Mouse (Mus musculus) stomach, embryonic 15.5 days (tissue): ENCODE measurements at regions not wholly inside any gene's neighbourhood (a gene's known extent, or its start where the extent isn't known, plus 50 kb on each side); places are given as distances from the start of the nearest gene placed in this dataset.

Experiments
- ATAC-seq: fragments of 200-750 bp; cut with Nextera tagmentation; 2 replicates; pipeline ENCODE4 v1.8.0; 2017; ENCODE audit warnings: low read depth, moderate number of reproducible peaks, moderate TSS enrichment; ENCODE audit not compliant: insufficient read depth, low FRiP score
- H3K27ac ChIP-seq: fragments of 300-500 bp; sonication (generic); 2 replicates; pipeline ENCODE4 v1.5.1; 2015; ENCODE audit warnings: mild to moderate bottlenecking, inconsistent platforms
- H3K27me3 ChIP-seq: fragments of 300-500 bp; sonication (generic); replicated peaks from 2 replicates; pipeline ENCODE4 v1.6.1; 2015; ENCODE audit warnings: inconsistent platforms
- H3K36me3 ChIP-seq: fragments of 300-500 bp; sonication (generic); 2 replicates; pipeline ENCODE4 v1.6.1; 2015; ENCODE audit warnings: inconsistent platforms
- H3K4me1 ChIP-seq: fragments of 300-500 bp; sonication (generic); 2 replicates; pipeline ENCODE4 v1.6.1; 2015; ENCODE audit warnings: inconsistent platforms
- H3K4me2 ChIP-seq: fragments of 300-500 bp; sonication (generic); 2 replicates; pipeline ENCODE4 v1.6.1; 2015; ENCODE audit warnings: mild to moderate bottlenecking, inconsistent platforms
- H3K4me3 ChIP-seq: fragments of 300-500 bp; sonication (generic); replicated peaks from 2 replicates; pipeline ENCODE4 v1.5.1; 2015; ENCODE audit warnings: inconsistent platforms
- H3K9ac ChIP-seq: fragments of 300-500 bp; sonication (generic); 2 replicates; pipeline ENCODE4 v1.6.1; 2015; ENCODE audit warnings: inconsistent platforms
- H3K9me3 ChIP-seq: fragments of 300-500 bp; sonication (generic); 2 replicates; pipeline ENCODE4 v1.6.1; 2016; ENCODE audit warnings: inconsistent platforms
- WGBS: fragments of 180-500 bp; shearing (Covaris S2); methylation state at CpG from one replicate; pipeline ENCODE4 v1.1.7; 2015; 5-methylcytosine and 5-hydroxymethylcytosine counted together

- 51% methylated on average over 5 of the region's 5 CpGs for WGBS
- no peak overlapping the region for H3K4me2 ChIP-seq
- no peak overlapping the region for H3K27ac ChIP-seq
- no peaks in the 10 kb centered on the region for H3K4me1 ChIP-seq
- ATAC-seq = no peak
- H3K9ac ChIP-seq = no peak overlapping the region
- H3K9me3 ChIP-seq = no peaks in the 10 kb centered on the region
- H3K4me3 ChIP-seq = no peak overlapping the region
- no peaks in the 10 kb centered on the region for H3K27me3 ChIP-seq
- H3K36me3 ChIP-seq = no peaks in the 10 kb centered on the region
Observed at GRCm38 (mm10) chr10:41018888-41019287, 53.2 kb downstream of the Gpr6 start.

GRCm38 (mm10) chr10:41016547-41016946 lies 55.5 kb downstream of the Gpr6 start:
- Histone ChIP-seq H3K36me3 (no peaks in the 10 kb centered on the region), H3K4me3 (no peak overlapping the region), H3K27ac (no peak overlapping the region), H3K9ac (no peak overlapping the region), H3K4me1 (no peaks in the 10 kb centered on the region), H3K27me3 (no peaks in the 10 kb centered on the region), H3K9me3 (no peaks in the 10 kb centered on the region), H3K4me2 (no peak overlapping the region)
- ATAC-seq = no peak
- WGBS = 37% methylated on average over 7 of the region's 7 CpGs

GRCm38 (mm10) chr10:41015654-41016053 lies 56.4 kb downstream of the Gpr6 start:
- Histone ChIP-seq H3K27me3 (no peaks in the 10 kb centered on the region), H3K9me3 (no peaks in the 10 kb centered on the region), H3K4me3 (no peak overlapping the region), H3K9ac (no peak overlapping the region), H3K27ac (no peak overlapping the region), H3K4me2 (no peak overlapping the region), H3K4me1 (no peaks in the 10 kb centered on the region), H3K36me3 (no peaks in the 10 kb centered on the region)
- 36% methylated on average over 4 of the region's 4 CpGs for WGBS
- ATAC-seq = no peak

- WGBS = 81% methylated on average over 2 of the region's 2 CpGs
- H3K9ac ChIP-seq = no peak overlapping the region
- H3K36me3 ChIP-seq = no peaks in the 10 kb centered on the region
- H3K27me3 ChIP-seq = no peaks in the 10 kb centered on the region
- H3K9me3 ChIP-seq = no peaks in the 10 kb centered on the region
- no peaks in the 10 kb centered on the region for H3K4me1 ChIP-seq
- no peak for ATAC-seq
- H3K4me3 ChIP-seq = no peak overlapping the region
- H3K27ac ChIP-seq = no peak overlapping the region
- H3K4me2 ChIP-seq = no peak overlapping the region
Observed at GRCm38 (mm10) chr10:41010585-41010984, 61.5 kb downstream of the Gpr6 start.

DNA sequence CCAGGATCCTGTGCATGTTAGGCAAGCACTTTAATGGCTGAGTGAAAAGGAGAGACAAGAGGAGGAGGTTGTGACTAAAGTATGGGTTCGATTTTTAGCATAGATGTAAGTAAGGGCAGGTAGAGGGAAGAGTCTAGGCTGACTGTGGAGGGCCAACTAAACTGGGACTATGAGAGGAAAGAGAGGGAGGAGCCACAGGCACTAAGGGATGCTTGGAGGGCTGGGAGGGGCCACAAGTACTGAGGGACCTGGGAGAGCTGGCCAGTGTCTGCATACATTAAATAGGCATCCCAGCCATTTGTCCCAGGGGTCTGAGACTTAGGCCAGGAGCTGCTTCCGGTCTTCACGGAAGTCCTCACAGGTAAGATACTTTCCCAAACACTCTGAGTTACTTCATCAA lies 64.2 kb downstream of the Gpr6 start:
- Histone ChIP-seq H3K9me3 (no peaks in the 10 kb centered on the region), H3K27ac (no peak overlapping the region), H3K36me3 (no peaks in the 10 kb centered on the region), H3K4me1 (no peaks in the 10 kb centered on the region), H3K9ac (no peak overlapping the region), H3K27me3 (no peaks in the 10 kb centered on the region), H3K4me2 (no peak overlapping the region), H3K4me3 (no peak overlapping the region)
- ATAC-seq = no peak
- 77% methylated on average over 3 of the region's 3 CpGs for WGBS

- peak; percentile 95 for ATAC-seq
Observed at GRCm38 (mm10) chr10:41006634-41007033, 65.5 kb downstream of the Gpr6 start.

GRCm38 (mm10) chr10:41005776-41006175 lies 66.3 kb downstream of the Gpr6 start:
- WGBS = 91% methylated on average over 9 of the region's 9 CpGs
- Histone ChIP-seq H3K4me1 (no peaks in the 10 kb centered on the region), H3K4me3 (no peak overlapping the region), H3K36me3 (no peaks in the 10 kb centered on the region), H3K4me2 (no peak overlapping the region), H3K27ac (no peak overlapping the region), H3K9me3 (no peaks in the 10 kb centered on the region), H3K27me3 (no peaks in the 10 kb centered on the region), H3K9ac (no peak overlapping the region)
- ATAC-seq = no peak

More at GRCm38 (mm10) chr10:41006634-41007033, 65.5 kb downstream of the Gpr6 start:
- 75% methylated on average over 9 of the region's 9 CpGs for WGBS
- Histone ChIP-seq H3K9ac (no peak overlapping the region), H3K9me3 (no peaks in the 10 kb centered on the region), H3K27ac (no peak overlapping the region), H3K4me3 (no peak overlapping the region), H3K4me1 (no peaks in the 10 kb centered on the region), H3K27me3 (no peaks in the 10 kb centered on the region), H3K4me2 (no peak overlapping the region), H3K36me3 (no peaks in the 10 kb centered on the region)

DNA sequence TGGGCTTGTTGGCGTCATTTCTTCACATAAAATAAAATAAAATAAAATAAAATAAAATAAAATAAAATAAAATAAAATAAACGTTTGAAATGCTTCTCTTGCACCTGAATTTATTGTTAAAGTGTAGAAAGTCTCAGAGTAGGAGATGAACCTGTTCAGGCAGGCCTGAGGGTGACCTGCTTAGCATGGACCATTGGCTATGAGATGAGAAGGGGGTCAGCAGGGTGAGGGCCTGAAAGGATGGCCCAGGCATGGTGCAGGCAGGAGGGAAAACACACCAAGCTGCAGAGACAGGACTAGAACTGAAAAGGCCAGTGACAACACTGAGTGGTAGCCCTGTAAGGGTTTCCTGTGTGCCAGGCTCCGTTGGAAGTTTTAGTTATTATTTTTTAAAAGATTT lies 67.3 kb downstream of the Gpr6 start:
- whole genome bisulfite sequencing = 54% methylated on average over 3 of the region's 3 CpGs
- no peak overlapping the region for H3K27ac ChIP-seq
- no peak overlapping the region for H3K9ac ChIP-seq

DNA sequence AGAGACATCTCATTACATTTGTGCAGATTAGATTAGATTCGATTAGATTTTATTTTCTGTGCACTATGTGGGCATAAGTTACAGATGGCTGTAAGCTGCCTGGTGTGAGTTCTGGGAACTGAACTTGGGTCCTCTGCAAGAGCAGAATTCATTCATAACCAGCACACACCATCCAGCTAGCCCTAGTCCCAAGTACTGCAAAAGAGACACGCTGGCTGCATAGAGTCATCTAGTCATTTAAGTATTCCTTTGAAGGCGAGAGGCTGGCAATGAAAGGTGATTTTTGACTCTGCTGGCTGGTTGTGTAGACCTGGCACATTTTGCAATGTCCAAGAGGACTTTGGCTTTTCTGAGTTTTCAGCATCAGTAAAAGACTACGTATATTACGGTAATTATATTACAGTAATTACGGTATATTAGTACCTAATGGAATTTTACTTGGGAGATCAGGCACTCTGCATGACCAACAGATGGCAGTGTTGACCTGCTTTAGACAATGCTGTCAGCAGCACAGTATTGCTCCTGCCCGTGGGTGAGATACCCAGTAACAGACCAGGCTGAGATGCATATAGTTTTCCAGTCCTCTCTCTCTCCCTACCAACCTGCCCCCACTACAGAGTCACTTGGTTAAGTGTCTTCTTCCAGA lies 67.9 kb downstream of the Gpr6 start:
- no peaks in the 10 kb centered on the region for H3K4me1 ChIP-seq
- 27% methylated on average over 7 of the region's 7 CpGs for WGBS
- no peaks in the 10 kb centered on the region for H3K27me3 ChIP-seq
- H3K4me3 ChIP-seq = no peak overlapping the region
- H3K4me2 ChIP-seq = no peak overlapping the region
- no peak for ATAC-seq
- no peak overlapping the region for H3K27ac ChIP-seq
- H3K9me3 ChIP-seq = no peaks in the 10 kb centered on the region
- H3K36me3 ChIP-seq = no peaks in the 10 kb centered on the region
- no peak overlapping the region for H3K9ac ChIP-seq

More for the DNA sequence above, 67.3 kb downstream of the Gpr6 start:
- ATAC-seq = no peak
- Histone ChIP-seq H3K4me2 (no peak overlapping the region), H3K36me3 (no peaks in the 10 kb centered on the region), H3K4me1 (no peaks in the 10 kb centered on the region), H3K4me3 (no peak overlapping the region), H3K27me3 (no peaks in the 10 kb centered on the region), H3K9me3 (no peaks in the 10 kb centered on the region)

GRCm38 (mm10) chr10:41003197-41003596 lies 68.9 kb downstream of the Gpr6 start:
- Histone ChIP-seq H3K27me3 (no peaks in the 10 kb centered on the region), H3K4me2 (no peak overlapping the region), H3K9me3 (no peaks in the 10 kb centered on the region), H3K36me3 (no peaks in the 10 kb centered on the region), H3K27ac (no peak overlapping the region), H3K4me1 (no peaks in the 10 kb centered on the region), H3K4me3 (no peak overlapping the region), H3K9ac (no peak overlapping the region)
- 77% methylated on average over 3 of the region's 3 CpGs for WGBS
- no peak for ATAC-seq

DNA sequence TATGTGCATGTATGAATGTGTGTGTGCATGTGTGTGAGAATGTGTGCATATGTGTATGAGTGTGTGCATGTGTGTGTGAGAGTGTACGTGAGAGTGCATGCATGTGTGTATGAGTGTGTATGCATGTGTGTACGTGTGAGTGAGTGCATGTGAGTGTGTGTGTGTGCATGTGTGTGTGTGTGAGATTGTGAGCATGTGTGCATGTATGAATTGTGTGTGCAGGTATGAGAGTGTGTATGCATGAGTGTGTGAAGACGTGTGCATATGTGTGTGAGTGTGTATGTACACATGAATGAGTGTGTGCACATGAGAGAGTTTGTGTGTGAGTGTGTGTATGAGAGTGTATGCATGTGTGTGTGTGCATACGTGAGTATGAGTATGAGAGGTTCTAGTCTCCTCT lies 71.1 kb downstream of the Gpr6 start:
- no peak overlapping the region for H3K4me2 ChIP-seq
- no peak overlapping the region for H3K4me3 ChIP-seq
- H3K27ac ChIP-seq = no peak overlapping the region
- no peaks in the 10 kb centered on the region for H3K36me3 ChIP-seq
- ATAC-seq = no peak
- H3K4me1 ChIP-seq = no peaks in the 10 kb centered on the region
- no peaks in the 10 kb centered on the region for H3K9me3 ChIP-seq
- 83% methylated on average over 4 of the region's 4 CpGs for WGBS
- H3K9ac ChIP-seq = no peak overlapping the region
- H3K27me3 ChIP-seq = no peaks in the 10 kb centered on the region

- H3K4me2 ChIP-seq = no peak overlapping the region
- H3K9ac ChIP-seq = no peak overlapping the region
- H3K36me3 ChIP-seq = no peaks in the 10 kb centered on the region
- H3K4me3 ChIP-seq = no peak overlapping the region
- no peak for ATAC-seq
- no peaks in the 10 kb centered on the region for H3K27me3 ChIP-seq
- 76% methylated on average over 12 of the region's 12 CpGs for WGBS
- H3K4me1 ChIP-seq = no peaks in the 10 kb centered on the region
- no peak overlapping the region for H3K27ac ChIP-seq
- H3K9me3 ChIP-seq = no peaks in the 10 kb centered on the region
Observed at GRCm38 (mm10) chr10:40999486-40999885, 72.6 kb downstream of the Gpr6 start.

DNA sequence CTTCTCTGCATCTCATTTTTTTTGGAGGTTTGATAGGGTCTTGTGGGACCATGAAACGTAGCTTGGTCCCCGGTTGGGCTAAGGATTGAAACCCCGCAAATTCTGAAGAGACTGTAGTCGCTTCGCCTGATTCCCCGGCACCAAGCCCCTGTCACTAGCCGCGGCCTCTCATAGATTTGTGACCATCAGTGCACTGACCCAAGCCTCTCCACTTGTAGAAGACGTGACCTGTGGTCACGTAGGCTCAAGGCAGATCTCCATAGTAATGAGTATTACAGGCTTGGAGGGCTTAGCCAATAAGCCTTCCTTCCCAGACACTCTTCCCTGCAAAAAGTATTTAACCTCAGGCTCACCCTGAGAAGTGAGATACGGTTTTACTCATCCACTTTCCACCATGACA lies 73.3 kb downstream of the Gpr6 start:
- WGBS = 84% methylated on average over 11 of the region's 11 CpGs

More for the DNA sequence above, 73.3 kb downstream of the Gpr6 start:
- no peaks in the 10 kb centered on the region for H3K4me1 ChIP-seq
- ATAC-seq = no peak
- no peak overlapping the region for H3K27ac ChIP-seq
- no peak overlapping the region for H3K4me2 ChIP-seq
- H3K4me3 ChIP-seq = no peak overlapping the region
- no peaks in the 10 kb centered on the region for H3K36me3 ChIP-seq
- H3K9me3 ChIP-seq = no peaks in the 10 kb centered on the region
- H3K27me3 ChIP-seq = no peaks in the 10 kb centered on the region
- no peak overlapping the region for H3K9ac ChIP-seq
